Mouse (Mus musculus) neural tube, embryonic 13.5 days (tissue): ENCODE measurements around the gene Cdc26. TPM values are rescaled to one million over a fixed set of nuclear protein-coding genes. Genes with fewer than 3 reads are reported as not detected.

Experiments used
- ATAC-seq: fragments of 200-750 bp; cut with Nextera tagmentation; 2 replicates; pipeline ENCODE4 v1.8.0; 2017; ENCODE audit warnings: low read depth, mild to moderate bottlenecking, moderate TSS enrichment, moderate library complexity
- H3K27ac ChIP-seq: fragments of 300-500 bp; sonication (generic); replicated peaks from 2 replicates; pipeline ENCODE4 v1.5.1; 2015; ENCODE audit warnings: moderate library complexity, mild to moderate bottlenecking, inconsistent platforms
- H3K27me3 ChIP-seq: fragments of 300-500 bp; sonication (generic); 2 replicates; pipeline ENCODE4 v1.6.1; 2015; ENCODE audit warnings: mild to moderate bottlenecking, inconsistent platforms
- H3K36me3 ChIP-seq: fragments of 300-500 bp; sonication (generic); 2 replicates; pipeline ENCODE4 v1.6.1; 2015; ENCODE audit warnings: mild to moderate bottlenecking, inconsistent platforms
- H3K4me1 ChIP-seq: fragments of 300-500 bp; sonication (generic); replicated peaks from 2 replicates; pipeline ENCODE4 v1.6.1; 2015; ENCODE audit warnings: inconsistent platforms
- H3K4me2 ChIP-seq: fragments of 300-500 bp; sonication (generic); 2 replicates; pipeline ENCODE4 v1.6.1; 2015; ENCODE audit warnings: inconsistent platforms, mild to moderate bottlenecking, moderate library complexity
- H3K4me3 ChIP-seq: fragments of 300-500 bp; sonication (generic); 2 replicates; pipeline ENCODE4 v1.5.1; 2015; ENCODE audit warnings: mild to moderate bottlenecking, inconsistent platforms
- H3K9ac ChIP-seq: fragments of 300-500 bp; sonication (generic); 2 replicates; pipeline ENCODE4 v1.6.1; 2015; ENCODE audit warnings: moderate library complexity, mild to moderate bottlenecking, inconsistent platforms
- H3K9me3 ChIP-seq: fragments of 300-500 bp; sonication (generic); 2 replicates; pipeline ENCODE4 v1.6.1; 2016; ENCODE audit warnings: inconsistent platforms
- WGBS: fragments of 180-500 bp; shearing (Covaris S2); methylation state at CpG from one replicate; pipeline ENCODE4 v1.1.7; 2015; 5-methylcytosine and 5-hydroxymethylcytosine counted together
- polyA plus RNA-seq: library from polyadenylated mRNA; unstranded; fragments of >200 nt; fragmentation: Nextera tagmentation; extraction: Ambion mirVana; gene quantifications from 2 replicates; pipeline ENCODE4 v1.2.1, GENCODE M21; 2015

Cdc26 gene
- polyA plus RNA-seq, 1 experiment from 2014 or later: 98.8 TPM

DNA sequence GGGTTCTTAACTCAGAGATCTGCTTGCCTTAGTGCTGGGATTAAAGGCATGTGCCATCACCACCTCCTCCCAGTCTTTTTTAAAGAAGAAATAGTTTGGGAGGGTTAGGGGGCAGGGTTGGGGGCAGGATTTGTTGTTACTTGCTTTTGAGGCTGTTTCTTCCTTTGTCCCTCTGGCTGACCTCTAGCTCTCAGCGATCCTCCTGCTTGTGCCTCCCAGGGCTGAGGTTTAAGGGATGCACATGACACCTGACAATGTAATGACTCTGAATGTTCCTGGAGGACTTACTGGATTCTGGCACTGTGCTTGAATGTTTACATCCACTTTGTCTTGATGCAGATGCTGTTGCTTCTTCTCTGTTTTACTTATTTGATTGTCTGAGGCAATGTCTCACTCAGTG is 36.0 kb downstream of the Cdc26 start:
- Histone ChIP-seq H3K9me3 (no peaks in the 10 kb centered on the region), H3K4me2 (no peak overlapping the region), H3K4me3 (no peak overlapping the region), H3K36me3 (no peaks in the 10 kb centered on the region), H3K27me3 (no peaks in the 10 kb centered on the region), H3K9ac (no peak overlapping the region), H3K4me1 (no peaks in the 10 kb centered on the region), H3K27ac (no peak overlapping the region)
- no peak for ATAC-seq
- 33% methylated on average over 1 of the region's 1 CpGs for WGBS

DNA sequence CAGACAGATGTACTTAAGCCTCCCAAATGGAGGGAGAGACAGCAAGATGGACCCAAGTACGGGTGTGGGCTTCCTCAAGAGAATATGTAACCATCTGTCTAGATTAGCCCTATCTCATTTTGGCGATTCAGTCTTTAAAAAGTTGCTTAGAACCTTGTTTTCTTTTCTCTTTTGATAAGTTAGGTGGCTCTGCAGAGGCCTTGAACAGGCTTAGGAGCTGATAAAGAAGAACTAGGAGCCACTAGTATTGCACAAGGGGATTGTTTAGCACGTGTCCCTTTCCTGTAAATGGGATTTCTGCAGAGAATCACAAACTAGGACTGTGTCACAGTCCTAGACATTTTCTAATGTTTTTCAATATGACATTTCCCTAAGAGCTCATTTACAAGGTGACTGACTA is 39.4 kb downstream of the Cdc26 start:
- Histone ChIP-seq H3K36me3 (no peaks in the 10 kb centered on the region), H3K4me1 (no peaks in the 10 kb centered on the region), H3K9ac (no peak overlapping the region), H3K4me2 (no peak overlapping the region), H3K4me3 (no peak overlapping the region), H3K27me3 (no peaks in the 10 kb centered on the region), H3K9me3 (no peaks in the 10 kb centered on the region), H3K27ac (no peak overlapping the region)
- WGBS: 83% methylated on average over 3 of the region's 3 CpGs
- ATAC-seq: no peak

DNA sequence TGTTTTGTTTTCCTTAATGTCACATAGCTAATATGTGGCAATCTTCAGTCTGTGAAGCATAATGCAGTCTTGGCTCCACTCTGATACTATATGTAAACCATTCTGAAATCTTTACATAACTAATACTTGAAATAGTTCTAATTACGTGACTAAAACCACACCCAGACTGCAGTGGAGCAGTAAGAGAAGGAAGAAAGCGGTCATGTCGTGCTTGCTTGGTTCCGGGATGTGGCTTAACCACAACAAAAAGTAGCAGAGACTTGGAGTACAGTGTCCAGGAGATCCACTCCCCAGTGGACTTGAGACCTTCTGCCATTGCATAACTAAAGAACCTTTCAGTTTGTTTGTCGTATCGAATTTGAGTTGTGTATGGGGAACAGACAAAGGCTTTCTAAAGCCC is 40.9 kb downstream of the Cdc26 start:
- Histone ChIP-seq H3K9ac (no peak overlapping the region), H3K36me3 (no peaks in the 10 kb centered on the region), H3K4me3 (no peak overlapping the region), H3K9me3 (no peaks in the 10 kb centered on the region), H3K4me1 (peaks cover under 1% of the 10 kb centered on the region; the same call in 1 of the 2 replicates), H3K27me3 (no peaks in the 10 kb centered on the region), H3K27ac (no peak overlapping the region), H3K4me2 (no peak overlapping the region)
- no peak for ATAC-seq
- 92% methylated on average over 6 of the region's 6 CpGs for WGBS

DNA sequence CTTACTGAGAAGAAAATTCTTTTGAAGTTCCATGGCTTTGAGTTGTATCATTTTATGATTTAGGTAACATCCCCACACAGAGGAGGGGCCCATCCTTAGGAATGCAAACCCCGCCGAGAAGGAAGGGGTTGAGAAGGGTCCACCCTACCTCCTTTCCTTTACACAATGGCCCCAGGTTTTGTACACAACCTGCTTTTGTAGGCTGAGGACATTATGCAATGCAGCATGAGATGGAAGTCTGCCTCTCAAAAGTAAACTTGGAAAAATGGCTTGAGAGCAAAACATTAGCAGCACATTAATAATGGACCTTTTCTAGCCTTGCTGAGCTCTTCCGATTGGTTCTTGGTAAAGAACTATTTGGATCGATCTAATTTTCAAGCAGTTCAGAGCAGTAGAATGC is 42.2 kb downstream of the Cdc26 start:
- Histone ChIP-seq H3K27ac (no peak overlapping the region), H3K9ac (no peak overlapping the region), H3K4me1 (peaks cover 13% of the 10 kb centered on the region), H3K4me2 (no peak overlapping the region), H3K9me3 (no peaks in the 10 kb centered on the region), H3K4me3 (no peak overlapping the region), H3K27me3 (no peaks in the 10 kb centered on the region), H3K36me3 (no peaks in the 10 kb centered on the region)
- no peak for ATAC-seq
- WGBS: 86% methylated on average over 4 of the region's 4 CpGs

DNA sequence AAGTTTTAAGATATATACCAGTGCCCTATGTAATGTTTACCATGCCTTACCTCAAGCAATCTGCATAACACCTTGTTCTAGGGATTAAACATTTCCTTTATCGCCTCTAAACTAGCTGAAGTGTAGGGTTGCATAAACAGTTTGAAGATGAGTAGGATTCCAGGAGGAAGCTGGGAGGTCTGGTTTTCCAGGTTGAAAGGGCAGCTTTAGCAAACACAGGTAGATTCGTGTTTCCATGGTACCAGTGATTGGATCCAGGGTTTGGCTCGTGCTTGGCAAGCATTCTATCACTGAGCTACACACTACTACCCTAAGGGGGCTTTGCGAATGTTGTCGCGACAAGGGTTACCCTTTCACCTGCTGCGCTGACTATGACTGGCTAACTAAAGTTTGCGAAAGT is 44.1 kb downstream of the Cdc26 start:
- no peak overlapping the region for H3K27ac ChIP-seq
- no peak overlapping the region for H3K9ac ChIP-seq
- no peaks in the 10 kb centered on the region for H3K36me3 ChIP-seq
- no peak for ATAC-seq
- H3K4me3 ChIP-seq: no peak overlapping the region
- 96% methylated on average over 8 of the region's 8 CpGs for WGBS
- H3K27me3 ChIP-seq: no peaks in the 10 kb centered on the region
- no peaks in the 10 kb centered on the region for H3K9me3 ChIP-seq
- peaks cover 22% of the 10 kb centered on the region for H3K4me1 ChIP-seq
- no peak overlapping the region for H3K4me2 ChIP-seq

DNA sequence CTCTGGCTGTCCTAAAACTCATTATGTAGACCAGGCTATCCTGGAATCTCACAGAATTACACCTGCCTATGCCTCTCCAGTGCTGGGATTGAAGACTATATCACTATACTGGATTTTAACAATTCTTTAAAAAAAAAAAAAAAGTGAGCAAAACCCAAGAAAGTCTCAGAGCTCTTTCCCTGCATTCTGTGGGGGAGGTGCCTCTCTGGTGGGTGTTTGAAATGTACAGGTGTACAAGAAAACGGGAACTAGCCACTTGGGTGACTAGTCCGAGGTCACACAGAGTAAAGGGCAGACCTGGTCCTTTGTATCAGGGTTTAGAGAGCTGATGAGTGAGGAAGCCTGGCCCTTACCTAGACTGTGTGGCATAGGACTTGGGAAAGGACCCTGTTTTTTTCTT is 46.0 kb downstream of the Cdc26 start:
- no peak overlapping the region for H3K9ac ChIP-seq
- no peak overlapping the region for H3K27ac ChIP-seq
- H3K27me3 ChIP-seq: no peaks in the 10 kb centered on the region
- peak overlapping the region; percentile 74 for H3K4me2 ChIP-seq
- no peaks in the 10 kb centered on the region for H3K36me3 ChIP-seq
- peaks cover 30% of the 10 kb centered on the region for H3K4me1 ChIP-seq
- 93% methylated on average over 2 of the region's 2 CpGs for WGBS
- no peaks in the 10 kb centered on the region for H3K9me3 ChIP-seq
- ATAC-seq: no peak
- H3K4me3 ChIP-seq: no peak overlapping the region

DNA sequence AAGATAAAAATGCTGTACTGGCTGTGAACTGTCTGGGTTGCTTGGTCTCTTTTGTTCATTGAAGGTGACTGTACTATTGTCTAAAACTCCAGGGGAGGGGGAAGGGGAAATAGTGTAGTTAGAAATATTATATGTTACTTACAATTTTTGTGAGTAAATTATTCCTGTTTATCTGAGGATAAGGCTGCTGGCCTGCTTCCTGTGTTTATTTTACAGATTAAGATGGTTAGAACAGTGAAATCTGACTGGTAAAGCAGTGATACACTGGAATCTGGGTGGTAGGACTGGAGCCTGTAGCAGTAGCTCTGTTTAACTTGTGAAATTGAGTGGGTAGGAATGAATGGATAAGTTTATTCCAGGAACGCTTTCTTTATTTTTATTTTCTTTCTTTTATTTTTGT is 46.4 kb downstream of the Cdc26 start:
- no peak for ATAC-seq
- peak overlapping the region; percentile 74 for H3K4me2 ChIP-seq
- H3K9ac ChIP-seq: peak overlapping the region; percentile 85
- H3K4me1 ChIP-seq: peaks cover 30% of the 10 kb centered on the region
- WGBS: 93% methylated on average over 1 of the region's 1 CpGs
- H3K9me3 ChIP-seq: no peaks in the 10 kb centered on the region
- H3K36me3 ChIP-seq: no peaks in the 10 kb centered on the region
- H3K4me3 ChIP-seq: peak overlapping the region; percentile 79
- H3K27ac ChIP-seq: no peak overlapping the region
- H3K27me3 ChIP-seq: no peaks in the 10 kb centered on the region

DNA sequence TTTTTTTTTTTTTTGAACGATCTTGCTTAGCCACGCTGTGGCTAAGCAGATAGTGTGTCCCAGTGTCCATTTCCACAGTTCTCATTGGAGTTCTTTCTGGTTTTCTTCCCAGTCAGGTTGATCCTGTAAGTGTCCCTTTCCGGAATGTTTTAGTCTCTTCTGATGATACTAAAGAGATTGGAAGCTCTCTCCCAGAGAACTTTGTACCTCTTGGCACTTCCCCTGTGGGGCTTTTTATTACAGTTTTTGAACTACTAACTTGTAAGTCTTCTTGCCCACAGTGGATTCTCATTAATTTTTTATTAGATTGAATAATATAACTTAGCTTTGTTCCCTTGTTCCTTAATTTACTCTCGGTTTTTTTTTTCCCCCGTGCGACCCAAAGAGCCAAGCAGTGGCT is 46.9 kb downstream of the Cdc26 start:
- Histone ChIP-seq H3K27ac (no peak overlapping the region), H3K9ac (peak overlapping the region; percentile 85)

DNA sequence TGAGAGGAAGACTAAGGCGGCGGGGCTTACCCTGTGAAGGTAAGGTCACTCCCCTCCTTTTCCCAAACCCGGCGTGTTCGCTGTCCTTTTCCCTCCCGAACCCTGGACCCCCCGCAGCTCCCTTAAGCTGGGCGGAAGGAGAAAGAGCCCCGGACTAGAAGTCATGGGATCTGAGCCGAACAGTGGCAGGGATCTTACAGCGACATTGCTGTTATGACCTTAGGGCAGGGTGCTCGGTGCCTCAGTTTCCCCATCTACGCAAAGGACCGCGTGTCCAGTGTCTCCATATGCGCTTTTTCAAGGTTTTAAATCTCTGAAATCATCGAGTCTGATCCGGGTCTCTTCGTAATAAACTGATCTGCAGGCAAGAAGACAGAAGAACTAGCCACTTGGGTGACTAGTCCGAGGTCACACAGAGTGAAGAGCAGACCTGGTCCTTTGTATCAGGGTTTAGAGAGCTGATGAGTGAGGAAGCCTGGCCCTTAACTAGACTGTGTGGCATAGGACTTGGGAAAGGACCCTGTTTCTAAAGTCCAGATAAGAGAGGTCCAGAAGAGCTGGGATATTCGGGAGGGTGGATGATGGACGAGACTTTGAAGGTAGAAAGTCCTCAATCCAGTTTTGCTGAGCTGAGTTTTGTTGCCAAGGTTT is 47.5 kb downstream of the Cdc26 start:
- Histone ChIP-seq H3K9me3 (no peaks in the 10 kb centered on the region), H3K9ac (peak overlapping the region; percentile 85), H3K27me3 (no peaks in the 10 kb centered on the region), H3K4me1 (peaks cover 30% of the 10 kb centered on the region), H3K4me3 (peak overlapping the region; percentile 79), H3K4me2 (peak overlapping the region; percentile 74), H3K36me3 (no peaks in the 10 kb centered on the region), H3K27ac (peak overlapping the region; percentile 77)
- under 1% methylated on average over 22 of the region's 22 CpGs for WGBS
- ATAC-seq: peak; percentile 68

More for the DNA sequence above, 46.9 kb downstream of the Cdc26 start:
- ATAC-seq: no peak
- H3K4me1 ChIP-seq: peaks cover 30% of the 10 kb centered on the region
- no peaks in the 10 kb centered on the region for H3K9me3 ChIP-seq
- peak overlapping the region; percentile 79 for H3K4me3 ChIP-seq
- no peaks in the 10 kb centered on the region for H3K36me3 ChIP-seq
- H3K27me3 ChIP-seq: no peaks in the 10 kb centered on the region
- WGBS: 48% methylated on average over 6 of the region's 6 CpGs
- H3K4me2 ChIP-seq: peak overlapping the region; percentile 74

DNA sequence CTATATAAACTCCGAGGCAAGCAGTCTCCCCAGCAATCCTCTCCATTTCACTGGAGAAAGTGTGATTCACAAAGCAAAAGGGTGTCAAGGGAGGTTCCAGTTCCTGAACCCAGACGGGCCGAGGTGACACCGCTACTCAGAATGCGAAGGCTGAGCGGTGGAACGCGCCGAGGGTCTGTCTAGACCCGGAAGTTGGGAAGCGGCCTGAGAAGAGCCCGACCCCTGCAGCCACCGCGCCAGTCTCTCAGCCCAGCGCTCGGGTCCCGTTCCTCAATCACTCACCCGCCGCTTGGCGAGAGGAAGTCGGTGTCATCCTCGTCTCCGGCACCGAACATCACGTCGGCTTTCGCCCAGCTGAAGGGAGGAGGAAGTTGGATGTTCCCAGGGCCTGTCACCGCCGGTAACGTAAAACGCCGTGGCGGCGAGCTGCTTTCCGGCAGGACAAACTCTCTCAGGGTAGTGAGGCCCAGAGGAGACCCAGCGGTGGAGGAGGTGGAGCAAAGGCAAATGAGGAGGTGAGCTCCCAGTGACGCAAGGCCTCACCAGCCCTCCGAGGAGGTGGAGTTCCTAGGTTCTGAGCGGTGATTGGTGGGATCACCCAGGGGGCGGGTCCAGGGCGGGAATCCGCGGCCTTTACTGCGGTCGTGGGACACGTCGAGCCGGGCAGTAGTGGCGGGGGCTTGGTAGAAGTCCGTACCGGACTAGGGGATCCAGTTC is 48.2 kb downstream of the Cdc26 start, which contains the start of the genes Fkbp15 and Slc31a1:
TSS of gene Fkbp15 (minus strand) at position 461 of the 717 bp plus-strand sequence.
TSS of gene Slc31a1 (plus strand) at position 640 of the 717 bp plus-strand sequence.
- under 1% methylated on average over 48 of the region's 51 CpGs for WGBS
- Histone ChIP-seq H3K36me3 (no peaks in the 10 kb centered on the region), H3K27ac (peak within 1 kb of the TSS; percentile 84), H3K9me3 (no peaks in the 10 kb centered on the region), H3K4me1 (peaks cover 30% of the 10 kb centered on the region), H3K9ac (peak within 1 kb of the TSS; percentile 85), H3K4me3 (peak within 1 kb of the TSS; percentile 79), H3K4me2 (peak within 1 kb of the TSS; percentile 87), H3K27me3 (no peaks in the 10 kb centered on the region)
- ATAC-seq: peak; percentile 100

DNA sequence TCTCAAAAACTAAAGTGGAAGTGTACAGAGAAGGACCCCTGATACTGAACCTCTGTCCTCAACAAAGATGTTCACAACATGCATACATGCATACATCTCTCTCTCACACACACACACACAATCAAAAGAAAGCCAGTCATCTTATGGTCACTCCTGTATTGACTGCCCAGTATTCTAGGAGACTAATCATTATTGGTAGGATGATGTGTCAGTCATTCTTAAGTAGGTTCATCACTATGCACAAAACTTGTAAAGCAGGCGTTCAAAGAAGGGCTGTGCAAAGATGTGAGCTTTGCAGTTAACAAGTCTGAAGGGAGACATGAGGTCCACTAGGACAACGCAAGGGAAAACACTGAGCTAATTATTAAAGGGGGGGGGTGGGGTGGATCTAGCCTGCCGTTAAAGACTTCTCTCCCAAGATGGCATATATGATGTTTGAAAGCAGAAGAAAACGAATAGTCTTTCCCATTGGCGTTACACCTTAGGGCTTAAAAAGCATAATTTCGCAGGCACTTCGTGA is 49.1 kb downstream of the Cdc26 start:
- H3K36me3 ChIP-seq: peaks cover 3% of the 10 kb centered on the region; the same call in 1 of the 2 replicates
- H3K27ac ChIP-seq: peak overlapping the region; percentile 84; the same call in 1 of the 2 replicates
- WGBS: 55% methylated on average over 7 of the region's 7 CpGs
- H3K4me2 ChIP-seq: peak overlapping the region; percentile 87
- no peaks in the 10 kb centered on the region for H3K9me3 ChIP-seq
- peak overlapping the region; percentile 80 for H3K9ac ChIP-seq
- H3K27me3 ChIP-seq: no peaks in the 10 kb centered on the region
- H3K4me1 ChIP-seq: peaks cover 30% of the 10 kb centered on the region
- ATAC-seq: no peak
- H3K4me3 ChIP-seq: peak overlapping the region; percentile 79

DNA sequence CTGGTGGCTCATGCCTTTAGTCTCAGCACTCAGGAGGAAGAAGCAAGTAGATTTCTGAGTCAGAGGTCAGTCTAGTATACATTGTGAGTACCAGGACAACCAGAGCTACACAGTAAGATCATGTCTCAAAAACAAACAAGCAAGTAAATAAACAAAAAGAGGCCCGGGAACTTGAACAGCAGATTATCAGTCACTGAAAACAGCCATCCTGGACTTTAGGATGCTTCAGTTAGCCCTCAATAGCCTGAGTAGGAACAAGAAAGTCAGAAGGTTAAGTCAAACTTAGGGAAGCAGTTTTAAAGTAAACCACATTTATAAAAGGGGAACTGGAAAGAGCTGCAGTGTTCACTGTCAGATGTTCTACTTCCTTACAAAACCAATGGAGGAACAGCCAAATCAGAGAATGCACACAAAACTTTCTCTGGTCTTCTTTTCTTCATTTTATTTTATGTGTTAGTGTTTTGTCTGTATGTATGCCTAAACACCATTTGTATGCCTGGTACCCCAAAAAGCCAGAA is 50.8 kb downstream of the Cdc26 start:
- ATAC-seq: no peak
- Histone ChIP-seq H3K9me3 (no peaks in the 10 kb centered on the region), H3K27ac (no peak overlapping the region), H3K36me3 (peaks cover 3% of the 10 kb centered on the region; the same call in 1 of the 2 replicates), H3K4me1 (peaks cover 30% of the 10 kb centered on the region), H3K4me3 (no peak overlapping the region), H3K27me3 (no peaks in the 10 kb centered on the region), H3K4me2 (no peak overlapping the region), H3K9ac (no peak overlapping the region)
- WGBS: 83% methylated on average over 1 of the region's 1 CpGs
